Mouse (Mus musculus): ENCODE results near the gene Snx9. TPM values are rescaled to one million over a fixed set of nuclear protein-coding genes. Genes with fewer than 3 reads are reported as not detected.

Gene Snx9
- polyA plus RNA-seq, 1 experiment = 24.7 TPM

DNA sequence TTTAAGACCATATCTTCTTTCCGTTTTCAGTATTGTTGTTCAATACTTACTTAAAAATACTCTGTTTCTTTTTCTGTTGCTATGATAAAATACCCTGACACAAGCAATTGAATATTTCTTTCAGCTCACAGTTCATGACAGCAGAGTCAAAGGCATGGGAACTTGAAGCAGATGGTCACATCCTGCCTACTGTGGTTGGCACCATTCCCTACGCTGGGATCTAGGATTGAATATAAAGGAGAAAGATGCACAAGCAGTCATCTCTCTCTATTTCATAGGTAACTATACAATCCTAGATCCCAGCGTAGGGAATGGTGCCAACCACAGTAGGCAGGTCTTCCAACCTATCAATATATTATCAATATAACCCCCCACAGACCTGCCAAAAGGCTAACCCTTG is 9.3 kb downstream of the Snx9 start:
- no peak overlapping the region for H3ac ChIP-seq (ENCODE audit: control insufficient read depth, insufficient read length)

GRCm38 (mm10) chr17:5853936-5854335 is 12.8 kb downstream of the Snx9 start:
- TF ChIP-seq POLR2A (IDR thresholded peaks at IDR 0.05; ENCODE audit: insufficient read length, low read depth) (no peak), SRF (IDR thresholded peaks at IDR 0.05; ENCODE audit: control insufficient read depth, insufficient read length, low read depth) (no peak)
- peaks cover 92% of the 10 kb centered on the region for H3K79me2 ChIP-seq (ENCODE audit: control insufficient read depth, insufficient read depth)
- no peak overlapping the region for H3K4me2 ChIP-seq (ENCODE audit: low read depth)
- no peak overlapping the region for H3ac ChIP-seq (ENCODE audit: control insufficient read depth, insufficient read length)
- no peaks in the 10 kb centered on the region for H3K27me3 ChIP-seq (ENCODE audit: control insufficient read depth, insufficient read depth, insufficient read length)
- no peaks in the 10 kb centered on the region for H3K36me3 ChIP-seq (ENCODE audit: control insufficient read depth, insufficient read depth)
- no peak overlapping the region for H3K4me3 ChIP-seq

More for the DNA sequence above, 9.3 kb downstream of the Snx9 start:
- no peak overlapping the region for H3K4me2 ChIP-seq (ENCODE audit: low read depth)
- no peaks in the 10 kb centered on the region for H3K27me3 ChIP-seq (ENCODE audit: control insufficient read depth, insufficient read depth, insufficient read length)
- H3K79me2 ChIP-seq (ENCODE audit: control insufficient read depth, insufficient read depth) = peaks cover 90% of the 10 kb centered on the region
- H3K36me3 ChIP-seq (ENCODE audit: control insufficient read depth, insufficient read depth) = no peaks in the 10 kb centered on the region
- H3K4me3 ChIP-seq = no peak overlapping the region
- TF ChIP-seq MYOD1 (IDR thresholded peaks at IDR 0.05; ENCODE audit: control insufficient read depth in 1 of 3, insufficient read length in 2 of 3, low read depth in 2 of 3) (no peak), TCF12 (IDR thresholded peaks at IDR 0.05; ENCODE audit: insufficient read depth, poor library complexity, severe bottlenecking) (no peak), CEBPB (IDR thresholded peaks at IDR 0.05; ENCODE audit: insufficient read depth, poor library complexity, severe bottlenecking) (no peak), MAX (IDR thresholded peaks at IDR 0.05; ENCODE audit: low read depth) (no peak), TCF3 (IDR thresholded peaks at IDR 0.05; ENCODE audit: insufficient read length, low read depth) (no peak), E2F4 (IDR thresholded peaks at IDR 0.05; ENCODE audit: insufficient read depth) (no peak), REST (IDR thresholded peaks at IDR 0.05; ENCODE audit: insufficient read depth, insufficient read length) (no peak), POLR2AphosphoS2 (IDR thresholded peaks at IDR 0.05; ENCODE audit: insufficient read length, low read depth) (no peak)

GRCm38 (mm10) chr17:5855560-5855959 is 14.4 kb downstream of the Snx9 start:
- Histone ChIP-seq H3ac (ENCODE audit: control insufficient read depth, insufficient read length) (no peak overlapping the region), H3K4me3 (no peak overlapping the region), H3K27me3 (ENCODE audit: control insufficient read depth, insufficient read depth, insufficient read length) (no peaks in the 10 kb centered on the region), H3K79me2 (ENCODE audit: control insufficient read depth, insufficient read depth) (peaks cover 84% of the 10 kb centered on the region), H3K4me2 (ENCODE audit: low read depth) (no peak overlapping the region), H3K36me3 (ENCODE audit: control insufficient read depth, insufficient read depth) (no peaks in the 10 kb centered on the region)
- TF ChIP-seq CEBPB (IDR thresholded peaks at IDR 0.05; ENCODE audit: insufficient read depth, poor library complexity, severe bottlenecking) (no peak), MYOG (IDR thresholded peaks at IDR 0.05; ENCODE audit: control insufficient read depth in 1 of 3, insufficient read depth in 1 of 3, insufficient read length in 2 of 3, low read depth in 2 of 3) (no peak), REST (IDR thresholded peaks at IDR 0.05; ENCODE audit: insufficient read depth, insufficient read length) (no peak), POLR2AphosphoS2 (IDR thresholded peaks at IDR 0.05; ENCODE audit: insufficient read length, low read depth) (no peak), TCF12 (IDR thresholded peaks at IDR 0.05; ENCODE audit: insufficient read depth, poor library complexity, severe bottlenecking) (no peak), USF1 (IDR thresholded peaks at IDR 0.05; ENCODE audit: low read depth) (no peak), SRF (IDR thresholded peaks at IDR 0.05; ENCODE audit: control insufficient read depth, insufficient read length, low read depth) (no peak), POLR2A (IDR thresholded peaks at IDR 0.05; ENCODE audit: insufficient read length, low read depth) (no peak), MAX (IDR thresholded peaks at IDR 0.05; ENCODE audit: low read depth) (no peak), MYOD1 (IDR thresholded peaks at IDR 0.05; ENCODE audit: control insufficient read depth in 1 of 3, insufficient read length in 2 of 3, low read depth in 2 of 3) (no peak), TCF3 (IDR thresholded peaks at IDR 0.05; ENCODE audit: insufficient read length, low read depth) (no peak), E2F4 (IDR thresholded peaks at IDR 0.05; ENCODE audit: insufficient read depth) (no peak)

DNA sequence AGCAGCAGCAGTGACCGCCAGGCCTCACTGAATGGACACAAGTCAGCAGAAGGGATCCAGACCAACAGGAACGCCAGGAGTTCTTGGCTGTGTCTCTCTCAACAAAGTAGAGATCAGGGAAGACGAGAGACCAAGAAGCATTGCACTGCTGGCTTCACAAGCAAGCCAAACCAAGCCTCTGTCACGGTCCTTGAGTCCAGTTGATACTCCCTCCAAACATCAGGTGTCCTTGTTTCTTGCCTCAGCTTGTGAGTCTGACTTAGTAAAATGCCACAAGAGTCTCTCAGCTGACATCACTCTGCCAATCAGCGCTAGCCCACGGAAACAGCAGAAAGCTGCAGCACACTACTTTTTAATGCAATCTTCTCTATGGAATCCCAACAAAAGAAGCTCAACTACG is 15.3 kb downstream of the Snx9 start:
- Histone ChIP-seq H3K4me2 (ENCODE audit: low read depth) (no peak overlapping the region), H3K27me3 (ENCODE audit: control insufficient read depth, insufficient read depth, insufficient read length) (no peaks in the 10 kb centered on the region), H3ac (ENCODE audit: control insufficient read depth, insufficient read length) (no peak overlapping the region), H3K79me2 (ENCODE audit: control insufficient read depth, insufficient read depth) (peaks cover 80% of the 10 kb centered on the region), H3K4me3 (no peak overlapping the region), H3K36me3 (ENCODE audit: control insufficient read depth, insufficient read depth) (no peaks in the 10 kb centered on the region)
- no peak for TF ChIP-seq SRF (IDR thresholded peaks at IDR 0.05; ENCODE audit: control insufficient read depth, insufficient read length, low read depth)
- TF ChIP-seq MAX (IDR thresholded peaks at IDR 0.05; ENCODE audit: low read depth) = no peak
- TF ChIP-seq TCF12 (IDR thresholded peaks at IDR 0.05; ENCODE audit: insufficient read depth, poor library complexity, severe bottlenecking) = no peak
- no peak for TF ChIP-seq TCF3 (IDR thresholded peaks at IDR 0.05; ENCODE audit: insufficient read length, low read depth)
- TF ChIP-seq MYOG (IDR thresholded peaks at IDR 0.05; ENCODE audit: control insufficient read depth in 1 of 3, insufficient read depth in 1 of 3, insufficient read length in 2 of 3, low read depth in 2 of 3) = no peak
- TF ChIP-seq POLR2AphosphoS2 (IDR thresholded peaks at IDR 0.05; ENCODE audit: insufficient read length, low read depth) = no peak
- TF ChIP-seq E2F4 (IDR thresholded peaks at IDR 0.05; ENCODE audit: insufficient read depth) = no peak
- TF ChIP-seq USF1 (IDR thresholded peaks at IDR 0.05; ENCODE audit: low read depth) = no peak
- no peak for TF ChIP-seq MYOD1 (IDR thresholded peaks at IDR 0.05; ENCODE audit: control insufficient read depth in 1 of 3, insufficient read length in 2 of 3, low read depth in 2 of 3)
- no peak for TF ChIP-seq POLR2A (IDR thresholded peaks at IDR 0.05; ENCODE audit: insufficient read length, low read depth)
- no peak for TF ChIP-seq REST (IDR thresholded peaks at IDR 0.05; ENCODE audit: insufficient read depth, insufficient read length)
- TF ChIP-seq CEBPB (IDR thresholded peaks at IDR 0.05; ENCODE audit: insufficient read depth, poor library complexity, severe bottlenecking) = no peak

- Histone ChIP-seq H3K36me3 (ENCODE audit: control insufficient read depth, insufficient read depth) (no peaks in the 10 kb centered on the region), H3ac (ENCODE audit: control insufficient read depth, insufficient read length) (no peak overlapping the region), H3K27me3 (ENCODE audit: control insufficient read depth, insufficient read depth, insufficient read length) (no peaks in the 10 kb centered on the region), H3K79me2 (ENCODE audit: control insufficient read depth, insufficient read depth) (peaks cover 73% of the 10 kb centered on the region), H3K4me3 (no peak overlapping the region), H3K4me2 (ENCODE audit: low read depth) (no peak overlapping the region)
- no peak for TF ChIP-seq REST (IDR thresholded peaks at IDR 0.05; ENCODE audit: insufficient read depth, insufficient read length)
- TF ChIP-seq SRF (IDR thresholded peaks at IDR 0.05; ENCODE audit: control insufficient read depth, insufficient read length, low read depth) = no peak
- TF ChIP-seq POLR2A (IDR thresholded peaks at IDR 0.05; ENCODE audit: insufficient read length, low read depth) = no peak
- TF ChIP-seq TCF3 (IDR thresholded peaks at IDR 0.05; ENCODE audit: insufficient read length, low read depth) = no peak
- no peak for TF ChIP-seq POLR2AphosphoS2 (IDR thresholded peaks at IDR 0.05; ENCODE audit: insufficient read length, low read depth)
- no peak for TF ChIP-seq USF1 (IDR thresholded peaks at IDR 0.05; ENCODE audit: low read depth)
- TF ChIP-seq E2F4 (IDR thresholded peaks at IDR 0.05; ENCODE audit: insufficient read depth) = no peak
- no peak for TF ChIP-seq MYOG (IDR thresholded peaks at IDR 0.05; ENCODE audit: control insufficient read depth in 1 of 3, insufficient read depth in 1 of 3, insufficient read length in 2 of 3, low read depth in 2 of 3)
- TF ChIP-seq MYOD1 (IDR thresholded peaks at IDR 0.05; ENCODE audit: control insufficient read depth in 1 of 3, insufficient read length in 2 of 3, low read depth in 2 of 3) = no peak
- TF ChIP-seq TCF12 (IDR thresholded peaks at IDR 0.05; ENCODE audit: insufficient read depth, poor library complexity, severe bottlenecking) = no peak
- TF ChIP-seq MAX (IDR thresholded peaks at IDR 0.05; ENCODE audit: low read depth) = no peak
- no peak for TF ChIP-seq CEBPB (IDR thresholded peaks at IDR 0.05; ENCODE audit: insufficient read depth, poor library complexity, severe bottlenecking)
Observed at GRCm38 (mm10) chr17:5857206-5857605, 16.1 kb downstream of the Snx9 start.

Data from myocyte (in vitro differentiated cells).